Mouse (Mus musculus) olfactory bulb, adult 2 months (tissue): ENCODE measurements around the gene Vars. TPM values are rescaled to one million over a fixed set of nuclear protein-coding genes. Genes with fewer than 3 reads are reported as not detected.
"Not testable (repeated sequence)": the region's sequence is repeated elsewhere in the genome, so short reads cannot be mapped to it uniquely, and the experiment has no call there.

Source experiments
- H3K27ac ChIP-seq: fragments of 200-500 bp; 2 replicates; pipeline ENCODE4 v1.5.1; 2012; ENCODE audit warnings: low read depth, low read length; ENCODE audit not compliant: insufficient read depth
- H3K4me1 ChIP-seq: fragments of 200-500 bp; 2 replicates; pipeline ENCODE4 v1.6.1; 2012; ENCODE audit warnings: low read length; ENCODE audit not compliant: control insufficient read depth, insufficient read depth
- H3K4me3 ChIP-seq: fragments of 200-500 bp; 2 replicates; pipeline ENCODE4 v1.5.1; 2012; ENCODE audit warnings: mild to moderate bottlenecking, low read depth, low read length, moderate library complexity; ENCODE audit not compliant: insufficient read depth
- CTCF ChIP-seq: fragments of 200-500 bp; IDR thresholded peaks from 2 replicates; pipeline ENCODE4 v1.5.1; 2012; ENCODE audit warnings: low read depth, mild to moderate bottlenecking, low read length, moderate library complexity; ENCODE audit not compliant: insufficient read depth
- POLR2A ChIP-seq: fragments of 200-500 bp; IDR thresholded peaks from 2 replicates; pipeline ENCODE4 v1.6.1; 2012; ENCODE audit warnings: mild to moderate bottlenecking, low read depth, low read length, moderate library complexity; ENCODE audit not compliant: insufficient read depth
- WGBS: fragments of 180-500 bp; shearing (Covaris S2); methylation state at CpG from one replicate; pipeline ENCODE4 v1.1.7; 2018; 5-methylcytosine and 5-hydroxymethylcytosine counted together
- polyA plus RNA-seq: library from polyadenylated mRNA; stranded (reverse); fragments of >200 nt; gene quantifications from 2 replicates; pipeline ENCODE4 v1.2.4, GENCODE M21; 2012; ENCODE audit warnings: low replicate concordance; ENCODE audit not compliant: missing spikeins, insufficient read depth, insufficient read length

Vars gene
- polyA plus RNA-seq, 1 experiment, result not detected

DNA sequence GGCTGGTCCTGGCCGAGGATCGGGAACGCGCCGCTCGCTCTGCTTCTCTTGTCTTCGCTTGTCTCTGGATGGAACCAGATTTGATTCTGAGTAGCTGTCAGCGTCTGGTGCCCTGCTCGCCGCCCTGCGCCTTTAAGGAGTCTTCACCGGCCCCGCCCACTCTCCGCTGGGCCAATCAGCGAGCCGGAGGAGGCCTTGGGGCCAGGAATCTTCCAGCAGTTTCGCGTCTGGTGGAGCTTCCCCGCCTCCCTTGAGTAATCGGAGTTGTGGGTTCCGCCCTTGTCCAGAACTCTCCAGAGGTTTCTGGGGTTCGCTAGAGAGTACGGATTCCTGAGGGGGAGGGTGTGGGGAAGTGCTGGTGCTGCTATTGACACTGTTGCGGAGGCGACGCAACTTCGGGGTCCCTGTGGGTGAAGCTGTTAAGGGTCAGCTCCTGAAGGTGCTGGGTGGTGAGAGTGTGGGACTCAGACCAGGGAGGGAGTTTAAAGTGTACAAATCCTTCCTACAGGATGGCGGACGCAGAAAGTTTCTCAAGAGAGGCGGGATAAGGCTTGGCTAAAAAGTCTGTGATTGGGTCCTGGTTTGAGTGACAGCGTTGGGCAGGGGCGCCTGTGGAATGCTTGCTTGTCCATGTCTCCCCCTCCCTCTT is 41.5 kb upstream of the Vars start, which contains the start of gene Hspa1b:
Hspa1b (minus strand) TSS at position 109 of the 649 bp plus-strand sequence.
- peak; percentile 47 for TF ChIP-seq POLR2A
- H3K4me3 ChIP-seq, result peak within 1 kb of the TSS; percentile 49
- WGBS, result under 1% methylated on average over 32 of the region's 32 CpGs
- H3K27ac ChIP-seq, result peak within 1 kb of the TSS; percentile 78
- H3K4me1 ChIP-seq, result not testable (repeated sequence)

DNA sequence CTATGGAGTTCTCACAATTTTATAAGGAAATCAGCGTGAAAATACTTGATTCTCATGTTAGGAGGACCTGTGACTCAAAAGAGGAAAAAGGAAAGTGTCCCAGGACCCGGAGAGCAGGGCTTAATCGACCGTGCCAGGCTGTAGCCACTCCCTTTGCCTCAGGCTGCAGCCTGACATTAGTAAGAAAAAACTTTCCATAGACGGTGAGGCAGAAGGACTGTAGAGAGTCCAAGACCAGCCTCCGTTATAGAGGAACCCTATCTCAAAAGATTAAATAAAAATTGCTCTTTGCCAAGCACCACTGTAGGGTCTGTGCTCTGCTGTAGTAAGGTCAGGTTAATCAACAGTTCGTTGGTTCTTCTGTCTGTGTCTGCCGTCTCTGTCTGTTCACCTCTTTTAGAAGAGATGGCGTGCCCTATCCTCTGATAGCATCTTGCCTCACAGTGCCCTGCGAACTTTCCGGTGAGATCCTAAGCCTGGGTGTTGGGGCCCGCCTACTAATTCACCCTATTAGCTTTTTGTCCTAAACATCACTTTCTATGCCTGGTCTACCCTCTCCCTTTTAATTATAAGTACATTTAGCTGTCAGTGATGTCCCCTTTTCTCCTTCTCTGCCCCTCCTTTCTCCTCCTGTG is 40.8 kb upstream of the Vars start:
- WGBS, result 13% methylated on average over 12 of the region's 12 CpGs
- Histone ChIP-seq H3K27ac (no peak overlapping the region), H3K4me3 (no peak overlapping the region), H3K4me1 (peaks cover 5% of the 10 kb centered on the region; the same call in 1 of the 2 replicates)
- no peak for TF ChIP-seq POLR2A
- TF ChIP-seq CTCF, result no peak

DNA sequence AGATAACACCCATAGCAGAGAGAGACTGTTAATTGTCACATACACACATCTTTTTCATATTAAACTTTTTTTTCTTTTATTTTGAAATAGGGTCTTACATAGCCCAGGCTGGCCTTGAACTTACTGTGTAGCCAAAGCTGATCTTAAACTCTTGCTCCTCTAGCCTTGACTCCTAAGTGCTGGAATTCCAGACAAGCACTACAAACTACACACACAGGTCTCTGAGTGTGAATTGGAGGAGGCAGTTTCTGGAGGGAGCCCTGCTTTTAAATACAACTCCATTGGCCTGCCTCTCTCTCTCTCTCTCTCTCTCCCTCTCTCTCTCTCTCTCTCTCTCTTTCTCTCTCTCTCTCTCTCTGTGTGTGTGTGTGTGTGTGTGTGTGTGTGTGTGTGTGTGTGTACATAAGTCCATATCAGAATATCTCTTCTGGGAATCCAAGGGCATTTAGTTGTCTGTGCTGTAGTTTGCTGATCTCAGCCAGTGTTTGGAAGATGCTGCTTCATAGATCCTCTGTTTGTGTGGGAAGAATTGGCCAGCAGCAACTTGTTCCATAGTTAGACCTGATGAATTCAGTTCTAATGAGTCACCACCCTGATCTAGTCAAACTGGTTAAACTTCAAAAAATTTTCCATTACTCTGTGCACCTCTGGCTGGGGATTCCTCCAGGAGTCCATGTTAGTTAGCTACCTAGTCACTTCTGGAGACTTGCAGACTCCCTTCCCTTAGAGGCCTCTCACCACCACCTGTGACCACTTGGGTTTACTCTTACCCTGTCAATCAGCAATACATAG is 39.9 kb upstream of the Vars start:
- Histone ChIP-seq H3K4me1 (peaks cover 8% of the 10 kb centered on the region; the same call in 1 of the 2 replicates), H3K27ac (no peak overlapping the region), H3K4me3 (no peak overlapping the region)
- TF ChIP-seq CTCF (no peak), POLR2A (no peak)

DNA sequence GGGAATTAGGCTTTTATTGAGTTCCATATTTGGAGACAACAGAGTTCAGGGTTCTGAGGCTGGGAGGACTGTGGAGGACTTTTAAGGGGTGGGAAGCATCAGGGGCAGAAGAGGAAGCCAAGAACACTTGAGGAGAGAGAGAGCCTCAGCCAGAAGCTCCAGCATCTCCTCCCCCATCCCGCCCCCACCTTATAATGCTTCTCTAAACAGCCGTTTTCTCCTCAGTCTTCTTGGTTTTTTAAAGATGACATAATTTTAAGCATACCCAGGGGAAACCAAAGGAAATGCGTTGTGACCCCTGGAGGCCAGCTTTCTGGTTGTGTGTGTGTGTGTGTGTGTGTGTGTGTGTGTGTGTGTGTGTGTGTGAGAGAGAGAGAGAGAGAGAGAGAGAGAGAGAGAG is 38.7 kb upstream of the Vars start:
- Histone ChIP-seq H3K4me1 (peaks cover 7% of the 10 kb centered on the region; the same call in 1 of the 2 replicates), H3K4me3 (no peak overlapping the region), H3K27ac (no peak overlapping the region)
- WGBS, result 39% methylated on average over 3 of the region's 3 CpGs
- TF ChIP-seq POLR2A, result no peak
- no peak for TF ChIP-seq CTCF

DNA sequence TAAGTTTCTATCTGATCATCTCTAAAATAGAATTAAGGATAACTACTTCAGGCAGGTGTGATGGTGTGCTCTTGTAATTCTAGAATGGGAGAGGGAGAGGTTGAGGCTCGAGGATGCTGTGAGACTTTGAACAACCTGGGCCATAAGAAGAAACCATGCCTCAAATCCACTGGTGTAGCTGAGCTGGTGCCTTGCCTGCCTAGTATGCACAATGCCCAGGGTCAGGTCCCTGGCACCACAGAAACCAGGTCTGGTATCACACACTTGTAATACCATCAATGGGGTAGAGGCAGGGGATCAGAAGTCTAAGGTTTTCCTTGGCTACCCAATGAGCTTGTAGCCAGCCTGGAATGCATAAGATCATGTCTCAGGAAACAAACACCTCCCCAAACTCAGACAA is 37.9 kb upstream of the Vars start:
- H3K4me1 ChIP-seq, result peaks cover 6% of the 10 kb centered on the region; the same call in 1 of the 2 replicates

DNA sequence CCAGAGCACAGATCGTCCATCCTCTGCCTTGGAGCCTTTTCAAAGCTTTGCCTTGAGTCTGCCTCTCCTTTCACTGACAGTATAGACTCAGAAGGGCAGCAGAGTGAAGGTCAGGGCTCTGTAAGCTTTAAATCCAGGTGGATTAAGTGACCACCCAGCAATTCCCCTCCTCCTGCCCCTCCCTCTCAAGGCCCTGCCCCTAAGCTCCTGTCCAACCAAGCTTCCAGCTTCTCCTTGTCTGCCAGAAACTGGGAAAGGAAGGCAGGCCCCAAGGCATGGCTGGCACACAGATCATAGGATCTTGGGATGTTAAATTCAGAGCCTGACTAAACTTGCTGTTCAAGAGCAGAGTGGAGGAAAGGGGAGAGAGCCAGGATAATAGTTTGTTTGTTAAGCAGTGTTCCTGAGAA is 36.1 kb upstream of the Vars start:
- TF ChIP-seq CTCF, result no peak
- no peak for TF ChIP-seq POLR2A
- Histone ChIP-seq H3K4me3 (no peak overlapping the region), H3K4me1 (peaks cover 3% of the 10 kb centered on the region; the same call in 1 of the 2 replicates), H3K27ac (no peak overlapping the region)
- 16% methylated on average over 1 of the region's 1 CpGs for WGBS

More for the DNA sequence above, 37.9 kb upstream of the Vars start:
- Histone ChIP-seq H3K27ac (no peak overlapping the region), H3K4me3 (no peak overlapping the region)
- WGBS, result 74% methylated on average over 1 of the region's 1 CpGs
- TF ChIP-seq POLR2A, result no peak
- no peak for TF ChIP-seq CTCF

DNA sequence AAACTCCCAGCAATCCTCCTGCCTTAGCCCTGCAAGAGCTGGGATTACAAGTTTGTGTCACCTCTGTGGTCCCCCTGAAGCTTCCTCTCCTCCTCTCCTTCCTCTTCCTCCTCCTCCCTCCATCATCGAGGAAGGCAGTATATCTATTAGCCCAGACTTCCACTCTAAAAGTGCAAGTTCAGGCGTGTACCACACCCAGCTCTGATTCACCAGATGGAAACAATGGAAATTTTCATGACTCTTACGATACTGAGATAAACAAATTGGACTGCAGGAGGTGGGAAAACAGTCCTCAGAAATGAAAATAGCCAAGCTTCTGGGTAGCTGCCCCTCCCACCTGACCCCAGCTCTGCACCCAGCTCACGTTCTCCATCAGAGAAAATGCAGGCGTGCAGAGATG is 35.2 kb upstream of the Vars start:
- Histone ChIP-seq H3K27ac (no peak overlapping the region), H3K4me3 (no peak overlapping the region), H3K4me1 (peaks cover 5% of the 10 kb centered on the region; the same call in 1 of the 2 replicates)
- 56% methylated on average over 5 of the region's 5 CpGs for WGBS
- no peak for TF ChIP-seq CTCF
- no peak for TF ChIP-seq POLR2A

DNA sequence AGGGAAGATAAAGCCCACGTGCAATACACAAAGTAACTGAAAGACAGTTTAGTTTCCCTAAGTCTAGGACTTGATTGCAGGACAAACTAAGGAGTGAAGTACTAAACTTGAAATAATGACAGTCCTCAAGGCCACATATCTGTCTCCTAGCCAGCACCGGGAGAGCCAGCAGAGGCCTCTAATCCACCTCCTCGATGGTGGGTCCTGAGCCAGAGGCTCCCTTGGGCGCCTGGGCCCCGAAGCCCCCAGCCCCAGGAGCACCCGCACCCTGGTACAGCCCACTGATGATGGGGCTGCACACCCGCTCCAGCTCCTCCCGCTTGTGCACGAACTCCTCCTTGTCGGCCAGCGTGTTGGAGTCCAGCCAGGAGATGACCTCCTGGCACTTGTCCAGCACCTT is 31.0 kb upstream of the Vars start, which contains the start of gene Gm20481:
Gm20481 (plus strand) TSS at position 91 of the 400 bp plus-strand sequence.
- H3K4me1 ChIP-seq, H3K4me3 ChIP-seq, H3K27ac ChIP-seq: not testable (repeated sequence)
- 68% methylated on average over 9 of the region's 11 CpGs for WGBS

DNA sequence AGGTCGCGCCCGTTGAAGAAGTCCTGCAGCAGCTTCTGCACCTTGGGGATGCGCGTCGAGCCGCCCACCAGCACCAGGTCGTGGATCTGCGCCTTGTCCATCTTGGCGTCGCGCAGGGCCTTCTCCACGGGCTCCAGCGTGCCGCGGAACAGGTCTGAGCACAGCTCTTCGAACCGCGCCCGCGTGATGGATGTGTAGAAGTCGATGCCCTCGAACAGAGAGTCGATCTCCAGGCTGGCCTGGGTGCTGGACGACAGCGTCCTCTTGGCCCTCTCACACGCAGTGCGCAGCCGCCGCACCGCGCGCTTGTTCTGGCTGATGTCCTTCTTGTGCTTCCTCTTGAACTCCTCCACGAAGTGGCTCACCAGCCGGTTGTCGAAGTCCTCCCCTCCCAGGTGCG is 29.9 kb upstream of the Vars start:
- H3K4me3 ChIP-seq, H3K27ac ChIP-seq, H3K4me1 ChIP-seq: not testable (repeated sequence)
- WGBS, result 31% methylated on average over 22 of the region's 37 CpGs

DNA sequence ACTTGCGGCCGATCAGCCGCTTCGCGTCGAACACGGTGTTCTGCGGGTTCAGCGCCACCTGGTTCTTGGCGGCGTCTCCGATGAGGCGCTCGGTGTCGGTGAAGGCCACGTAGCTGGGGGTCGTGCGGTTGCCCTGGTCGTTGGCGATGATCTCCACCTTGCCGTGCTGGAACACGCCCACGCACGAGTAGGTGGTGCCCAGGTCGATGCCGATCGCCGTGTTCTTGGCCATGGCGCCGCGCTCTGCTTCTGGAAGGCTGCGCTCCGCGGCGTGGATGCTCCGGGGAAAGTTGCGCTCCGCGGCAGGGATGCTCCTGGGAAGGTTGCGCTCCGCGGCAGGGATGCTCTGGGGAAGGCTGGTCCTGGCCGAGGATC is 29.1 kb upstream of the Vars start:
- H3K27ac ChIP-seq, H3K4me1 ChIP-seq: not testable (repeated sequence)
- peak overlapping the region; percentile 62 for H3K4me3 ChIP-seq
- WGBS, result under 1% methylated on average over 32 of the region's 43 CpGs
